8 mouse cellular contexts compared by ENCODE assay signal in the genomic region with DNA sequence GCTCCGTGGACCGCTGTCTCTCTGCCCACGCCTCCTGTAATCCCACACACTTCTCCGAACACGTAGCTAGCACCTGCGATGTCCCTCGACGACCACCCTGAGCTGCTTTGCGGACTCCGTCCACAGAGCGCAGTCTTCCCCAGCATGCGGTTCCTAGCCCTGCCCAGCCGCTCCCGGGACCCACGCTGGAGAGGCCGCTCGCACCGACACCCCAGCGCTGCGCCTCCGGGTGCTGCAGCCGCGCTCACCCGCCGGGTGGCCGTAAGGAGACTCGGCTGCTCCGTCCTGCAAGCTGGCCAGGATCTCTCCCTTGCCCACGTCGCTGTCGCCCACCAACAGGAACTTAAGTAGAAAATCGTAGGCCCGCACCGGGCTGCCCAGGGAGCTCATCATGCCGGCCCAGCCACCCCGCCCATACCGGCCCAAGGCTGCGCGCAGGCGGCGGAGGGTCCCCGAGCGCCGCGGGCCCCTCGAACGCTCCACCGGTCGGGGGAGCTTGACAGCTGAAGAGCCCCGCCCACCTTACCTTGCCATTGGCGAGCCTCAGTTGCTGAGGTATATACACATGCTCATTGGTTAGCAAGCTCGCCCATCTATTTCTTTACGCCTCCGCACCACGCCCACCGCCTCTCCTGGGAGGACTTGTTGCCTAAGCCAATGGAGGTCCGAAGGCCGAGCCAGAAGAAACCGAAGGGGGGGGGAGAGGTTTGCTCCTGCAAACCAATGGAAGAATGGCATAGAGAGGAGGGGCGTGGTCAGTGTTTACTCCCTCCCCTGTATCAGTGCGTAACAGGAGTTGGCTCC. TPM values are rescaled to one million over a fixed set of nuclear protein-coding genes. Genes with fewer than 3 reads are reported as not detected.
DNase-seq lines count a peak whose midpoint lies in the region; ATAC-seq and TF ChIP-seq lines count a peak whose summit lies in the region.

A gene (minus strand): TSS at position 502 of the 804 bp plus-strand sequence.

- peak within 1 kb of the TSS; percentile 57 for H3K27ac ChIP-seq in forebrain, postnatal 0 days (ENCODE audit: low read depth, low read length)
- peak within 1 kb of the TSS; percentile 92 for H3K27ac ChIP-seq in layer of hippocampus, adult 2 months

- H3K4me1 ChIP-seq in forebrain, postnatal 0 days (ENCODE audit: insufficient read depth), result peaks cover 10% of the 10 kb centered on the region
- H3K4me1 ChIP-seq in lung, adult 2 months (ENCODE audit: control insufficient read depth, insufficient read depth, low read length), result peaks cover 6% of the 10 kb centered on the region

- H3K9me3 ChIP-seq in forebrain, postnatal 0 days (ENCODE audit: low read length), result no peaks in the 10 kb centered on the region

- 2% methylated on average over 61 of the region's 61 CpGs for WGBS in forebrain, postnatal 0 days
- WGBS in lung, adult 2 months, result 1% methylated on average over 61 of the region's 61 CpGs

- no peaks in the 10 kb centered on the region for H3K27me3 ChIP-seq in forebrain, postnatal 0 days (ENCODE audit: insufficient read depth, low read length)

- no peak for TF ChIP-seq POLR2A in lung, adult 2 months (IDR thresholded peaks at IDR 0.05; ENCODE audit: borderline replicate concordance, extremely low read depth, low read depth, low read length)

- peak; percentile 98 for ATAC-seq in forebrain, postnatal 0 days

- H3K4me2 ChIP-seq in forebrain, postnatal 0 days (ENCODE audit: low read depth), result peak within 1 kb of the TSS; percentile 90

- TF ChIP-seq CTCF in forebrain, postnatal 0 days (IDR thresholded peaks at IDR 0.05; ENCODE audit: low read depth), result 0 out of 2 replicates have a peak, but pooled peaks have one; percentile 21
- no peak; the same call in 1 of the 2 replicates for TF ChIP-seq CTCF in layer of hippocampus, adult 2 months (conservative IDR thresholded peaks at IDR 0.05)
- no peak for TF ChIP-seq CTCF in lung, adult 2 months (IDR thresholded peaks at IDR 0.05; ENCODE audit: insufficient read depth, low read length)

- peak within 1 kb of the TSS; percentile 72 for H3K4me3 ChIP-seq in forebrain, postnatal 0 days (ENCODE audit: low read depth, low read length)
- peak within 1 kb of the TSS; percentile 94 for H3K4me3 ChIP-seq in layer of hippocampus, adult 2 months
- peak within 1 kb of the TSS; percentile 72 for H3K4me3 ChIP-seq in lung, adult 2 months (replicated peaks; ENCODE audit: extremely low read depth, low read depth, low read length)

- no peaks in the 10 kb centered on the region for H3K36me3 ChIP-seq in forebrain, postnatal 0 days (ENCODE audit: insufficient read depth)

- peak within 1 kb of the TSS; percentile 65 for H3K9ac ChIP-seq in forebrain, postnatal 0 days

- DNase-seq in MEL-GATA-1-ER (ENCODE audit: extremely low read depth, low read depth), result peak; percentile 90
- DNase-seq in cerebellum, adult 8-10 months, result peak; percentile 72
- peak; percentile 96 for DNase-seq in forebrain, postnatal 0 days
- peak; percentile 77 to 78 for DNase-seq in heart, postnatal 36 days
- DNase-seq in layer of hippocampus, adult 2 months (ENCODE audit: low spot score in 2 of 2), result peak; percentile 96 to 98
- peak; percentile 82 for DNase-seq in lung, adult 2 months
- DNase-seq in ovary, postnatal 10 days (ENCODE audit: low spot score), result peak; percentile 63
- peak; percentile 77 for DNase-seq in thymus, postnatal 0 days (ENCODE audit: low spot score)

- intact Hi-C loops in heart, postnatal 36 days (cut with DNase I), result no loop called here

RNA-seq across cellular contexts. Expression of the gene that starts here (rescaled TPM):
- 19.5 and 19.7 TPM in 2 replicates for total RNA-seq in forebrain, postnatal 0 days (2014; rRNA removed)
- polyA plus RNA-seq in forebrain, postnatal 0 days (2015; fragmentation: Nextera tagmentation; extraction: Ambion mirVana), result 16.4 and 22.3 TPM in 2 replicates
- total RNA-seq in heart, postnatal 36 days (2021), result 1 to 10 TPM; 1.0 to 1.6 TPM
- 10 to 100 TPM; 64.8 to 69.4 TPM for total RNA-seq in layer of hippocampus, adult 2 months (2021)
- polyA plus RNA-seq in lung, adult 2 months (2012; rRNA removed), result 2.4 and 2.7 TPM in 2 replicates
- polyA plus RNA-seq in thymus, postnatal 0 days (2015; fragmentation: Nextera tagmentation; extraction: Ambion mirVana), result 0.64 and 1.0 TPM in 2 replicates

Comparison
In these comparisons a context has a peak if more than half of its experiments do, and no peak if none do; other contexts are left out.
1. Peak in every context shown above with its lines: DNase-seq, ATAC-seq, H3K4me3 ChIP-seq and H3K27ac ChIP-seq.